Mouse (Mus musculus) brain, embryonic 14.5 days (tissue): ENCODE results near the gene Fkbpl.

Experiments
- CTCF ChIP-seq: fragments of 200-500 bp; IDR thresholded peaks from 2 replicates; pipeline ENCODE4 v1.5.1; 2012; ENCODE audit warnings: inconsistent platforms, mild to moderate bottlenecking, moderate library complexity, borderline replicate concordance; ENCODE audit not compliant: insufficient read depth, insufficient read length; ENCODE audit errors: extremely low read depth
- POLR2A ChIP-seq: fragments of 200-500 bp; IDR thresholded peaks from 2 replicates; pipeline ENCODE4 v1.6.1; 2012; ENCODE audit warnings: mild to moderate bottlenecking, inconsistent platforms, borderline replicate concordance; ENCODE audit not compliant: poor library complexity, insufficient read depth, insufficient read length, severe bottlenecking; ENCODE audit errors: extremely low read depth

- TF ChIP-seq CTCF (no peak), POLR2A (no peak)
Observed at GRCm38 (mm10) chr17:34645256-34645829, 779 bp downstream of the Fkbpl start.
